Mouse (Mus musculus) gastrocnemius, adult 8-10 months (tissue): ENCODE data around the gene Pdxdc1. TPM values are rescaled to one million over a fixed set of nuclear protein-coding genes. Genes with fewer than 3 reads are reported as not detected.
A peak's percentile ranks its signal among the peaks of the same experiment; 100 is the strongest.
"Not testable (repeated sequence)": the region's sequence is repeated elsewhere in the genome, so short reads cannot be mapped to it uniquely, and the experiment has no call there.

Experiments
- DNase-seq, 2 experiments: peaks; one replicate each; pipeline ENCODE4 v3.0.0; 2022; ENCODE audit warnings: low spot score in 2 of 2
- total RNA-seq, 4 experiments: library from RNA; stranded (reverse); gene quantifications; 2 replicates each; pipeline ENCODE4 v1.2.4; 2022

Gene Pdxdc1
- 10 to 100 TPM; 48.2 to 53.4 (median 50.5) TPM for total RNA-seq

DNA sequence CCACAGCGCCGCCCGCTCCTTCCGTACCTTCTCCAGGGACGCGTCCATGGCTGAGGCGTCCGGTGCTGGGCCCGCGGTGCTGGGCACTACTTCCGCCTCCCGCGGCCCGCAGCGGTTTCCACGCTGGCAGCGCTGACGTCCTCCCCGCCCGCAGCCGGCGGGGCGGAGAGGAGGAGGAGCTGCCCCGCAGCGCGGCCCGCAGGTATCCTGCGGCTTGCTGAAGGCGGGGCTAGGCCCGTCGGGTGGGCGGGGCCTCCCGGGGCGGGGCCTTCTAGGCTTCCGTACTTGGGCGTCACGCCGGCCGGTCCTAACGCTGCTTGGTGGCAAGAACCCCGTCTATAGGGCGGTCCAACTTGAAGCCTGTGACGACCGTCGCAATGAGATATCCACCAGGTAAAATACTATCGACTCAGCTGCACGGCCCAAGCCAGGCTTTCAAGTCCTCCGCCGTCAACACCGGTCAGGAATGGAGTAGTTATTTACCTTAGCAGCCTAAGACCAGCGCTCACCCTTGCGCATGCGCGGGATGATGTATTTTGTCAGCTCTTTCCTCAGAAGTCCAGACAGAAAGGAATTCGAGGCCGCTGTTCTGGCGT lies at the start of gene Pdxdc1, which contains the start of gene Mpv17l:
Pdxdc1 (minus strand) TSS at position 244 of the 596 bp plus-strand sequence.
Mpv17l (plus strand) TSS at position 274 of the 596 bp plus-strand sequence.
- peak; percentile 97 to 98 for DNase-seq

DNA sequence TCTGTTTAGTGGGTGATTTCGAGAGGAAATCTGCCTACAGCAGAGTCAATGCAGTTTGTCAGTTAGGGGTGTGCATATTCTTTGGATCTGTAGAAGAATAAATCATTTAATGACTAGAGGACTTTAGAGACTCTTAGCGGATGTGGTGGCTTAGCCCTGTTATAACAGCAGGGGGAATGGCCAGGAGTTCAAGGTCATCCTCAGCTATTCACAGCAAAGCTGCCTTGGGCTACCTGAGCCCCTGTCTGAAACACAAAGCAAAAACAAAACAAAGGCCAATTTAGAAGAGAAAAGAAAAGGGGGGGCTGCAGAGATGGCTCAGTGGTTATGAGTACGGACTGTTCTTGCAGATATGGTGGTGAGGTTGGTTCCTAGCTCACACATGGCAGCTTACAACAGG lies 48.3 kb upstream of the Pdxdc1 start:
- DNase-seq = no peak

DNA sequence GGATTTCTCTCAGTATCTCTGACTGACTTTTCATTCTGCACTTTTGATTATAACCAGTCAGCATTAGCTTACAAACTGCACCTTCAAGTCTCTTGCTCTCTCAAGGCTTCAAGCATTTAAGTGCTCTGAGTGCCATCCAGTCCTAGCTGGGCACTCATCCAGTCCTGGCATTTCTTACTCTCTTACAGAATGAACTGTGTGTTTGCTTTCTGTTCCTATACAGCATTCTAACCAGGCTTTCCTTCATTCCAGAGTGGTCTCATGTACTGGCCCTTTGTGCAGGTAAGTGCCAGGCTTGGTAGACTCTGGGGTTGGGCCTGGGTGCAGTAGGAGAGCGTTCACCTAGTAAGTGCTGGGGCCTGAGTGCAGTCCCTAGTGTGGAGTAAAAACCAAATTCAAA lies 43.4 kb upstream of the Pdxdc1 start:
- no peak for DNase-seq

- no peak for DNase-seq
Observed at GRCm38 (mm10) chr16:13945153-13945552, 42.2 kb upstream of the Pdxdc1 start.

- no peak for DNase-seq
Observed at GRCm38 (mm10) chr16:13944752-13945151, 41.8 kb upstream of the Pdxdc1 start.

DNA sequence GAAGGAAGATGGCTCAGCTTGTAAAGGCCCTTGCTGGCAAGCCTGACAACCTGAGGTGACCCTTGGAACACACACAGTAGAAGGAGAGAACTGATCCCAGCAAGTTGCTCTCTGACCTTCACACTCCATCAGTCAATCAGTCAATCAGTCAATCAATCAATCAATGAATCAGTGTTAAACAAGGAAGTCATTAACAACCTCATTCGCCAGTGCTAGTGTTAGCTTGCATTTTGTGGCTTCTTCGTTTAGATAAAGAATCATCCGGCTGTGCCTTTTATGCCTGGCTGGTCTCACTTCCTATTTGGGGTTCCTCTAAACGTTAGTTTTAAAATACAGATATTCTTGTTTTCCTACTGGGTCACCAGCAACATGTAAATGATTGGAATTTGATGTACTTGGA lies 41.2 kb upstream of the Pdxdc1 start:
- DNase-seq = no peak

- DNase-seq = no peak
Observed at GRCm38 (mm10) chr16:13940847-13941395, 38.0 kb upstream of the Pdxdc1 start.

- DNase-seq = peak in 1 of 2 experiments; percentile 6
Observed at GRCm38 (mm10) chr16:13940139-13940846, 37.4 kb upstream of the Pdxdc1 start.

DNA sequence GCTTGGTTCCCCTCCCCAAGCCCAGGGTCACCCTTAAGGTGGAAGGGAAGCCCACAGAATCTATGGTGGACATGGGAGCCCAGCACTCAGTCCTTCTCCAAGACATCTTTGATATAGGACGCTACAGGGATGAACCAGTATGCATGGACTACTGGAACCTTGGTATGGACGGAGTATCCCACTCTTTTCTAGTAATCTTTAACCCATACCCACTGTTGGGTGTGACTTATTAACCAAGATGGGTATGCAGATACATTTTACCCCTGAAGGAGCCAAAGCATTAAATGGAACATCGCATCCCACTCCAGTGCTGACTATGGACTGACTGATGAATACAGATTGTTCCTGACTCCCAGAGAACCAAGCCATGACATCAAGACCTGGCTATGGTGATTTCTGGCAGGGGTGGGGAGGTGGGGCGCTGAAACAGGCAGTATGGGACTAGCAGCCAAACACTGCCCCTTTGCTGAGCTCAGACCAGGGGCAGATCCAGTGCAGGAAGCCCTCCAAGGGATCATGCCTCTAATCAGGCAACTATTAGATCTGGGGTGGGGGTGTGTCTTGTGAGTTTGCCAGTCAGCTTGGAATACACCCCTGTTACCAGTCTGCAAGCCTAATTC lies 24.6 kb upstream of the Pdxdc1 start:
- no peak for DNase-seq

DNA sequence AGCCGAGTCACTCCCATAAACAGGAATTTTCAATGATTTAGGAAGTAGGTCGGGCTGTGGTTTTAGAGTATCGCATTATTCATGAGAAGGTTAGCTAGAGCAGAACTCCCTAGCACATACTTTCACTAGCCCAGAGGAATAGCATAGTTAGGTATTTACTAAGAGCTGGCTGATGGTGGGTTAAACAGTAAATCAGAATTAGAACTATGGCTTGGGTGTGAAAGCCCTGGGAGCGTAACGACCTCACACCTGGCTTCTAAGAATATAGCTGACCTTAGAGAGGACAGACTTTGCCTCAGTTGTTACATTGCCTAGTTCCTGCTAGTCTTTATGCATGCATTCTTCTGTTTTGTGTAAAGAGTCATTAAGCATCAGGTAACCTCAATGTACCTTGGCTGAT lies 20.0 kb upstream of the Pdxdc1 start:
- not testable (repeated sequence) for DNase-seq

DNA sequence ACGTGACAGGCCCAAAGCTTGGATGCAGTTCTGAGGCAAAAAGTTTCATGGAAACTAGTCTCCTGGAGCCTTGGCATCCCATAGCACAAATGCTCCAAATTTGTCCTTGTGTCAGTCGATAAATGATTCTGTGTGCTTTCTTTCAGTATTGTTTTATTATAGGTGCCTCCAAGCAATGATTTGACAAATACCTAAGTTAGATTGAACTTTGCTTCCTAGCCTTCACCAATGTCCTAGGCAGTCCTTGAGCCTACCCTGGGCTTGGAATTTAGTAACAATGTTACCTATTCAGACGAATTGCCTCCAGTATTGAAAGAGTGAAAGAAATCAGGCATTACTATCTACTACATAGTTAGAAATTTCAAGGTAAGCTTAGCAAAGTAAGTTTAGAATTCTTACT lies 19.6 kb upstream of the Pdxdc1 start:
- DNase-seq = not testable (repeated sequence)

- DNase-seq = no peak
Observed at GRCm38 (mm10) chr16:13921781-13922180, 18.9 kb upstream of the Pdxdc1 start.

DNA sequence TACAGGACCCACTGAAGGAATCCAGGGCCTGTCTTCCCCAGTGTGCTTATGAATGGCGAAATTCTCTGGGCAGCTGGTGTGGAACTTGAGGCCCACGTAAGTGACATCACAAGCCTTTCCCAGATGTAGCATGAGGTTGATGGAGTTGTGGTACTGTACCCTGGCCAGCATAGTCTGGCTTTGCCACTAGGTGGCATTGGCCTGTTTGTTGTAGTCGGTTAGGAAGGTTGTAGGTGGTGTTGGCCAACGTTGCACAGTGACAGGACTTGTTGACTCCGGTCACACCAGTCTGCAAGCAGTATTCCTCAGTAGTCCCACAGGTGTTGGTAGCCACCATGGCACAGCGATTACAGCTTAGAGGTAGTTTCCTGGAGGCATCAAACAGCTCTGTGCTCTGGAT lies 18.1 kb upstream of the Pdxdc1 start:
- DNase-seq = peak in 1 of 2 experiments; percentile 6

- no peak for DNase-seq
Observed at GRCm38 (mm10) chr16:13920093-13920492, 17.2 kb upstream of the Pdxdc1 start.

DNA sequence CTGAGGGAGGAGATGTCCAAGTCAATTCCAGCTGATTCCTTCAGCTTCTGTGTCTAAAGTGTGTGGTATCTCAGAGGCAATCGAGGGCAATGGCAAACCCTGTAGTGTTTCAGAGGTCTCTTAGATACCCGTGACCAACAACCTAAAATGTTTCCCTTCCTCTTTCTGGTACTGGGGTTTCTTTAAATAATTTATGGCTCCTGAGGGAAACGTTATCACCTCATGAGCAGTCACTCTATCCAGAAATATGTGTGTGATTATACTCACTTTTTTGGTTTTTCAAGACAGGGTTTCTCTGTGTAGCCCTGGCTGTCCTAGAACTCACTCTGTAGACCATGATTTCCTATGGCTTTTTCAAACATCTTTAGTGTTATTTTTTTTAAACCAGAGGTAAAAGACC lies 4.4 kb upstream of the Pdxdc1 start:
- DNase-seq = no peak

DNA sequence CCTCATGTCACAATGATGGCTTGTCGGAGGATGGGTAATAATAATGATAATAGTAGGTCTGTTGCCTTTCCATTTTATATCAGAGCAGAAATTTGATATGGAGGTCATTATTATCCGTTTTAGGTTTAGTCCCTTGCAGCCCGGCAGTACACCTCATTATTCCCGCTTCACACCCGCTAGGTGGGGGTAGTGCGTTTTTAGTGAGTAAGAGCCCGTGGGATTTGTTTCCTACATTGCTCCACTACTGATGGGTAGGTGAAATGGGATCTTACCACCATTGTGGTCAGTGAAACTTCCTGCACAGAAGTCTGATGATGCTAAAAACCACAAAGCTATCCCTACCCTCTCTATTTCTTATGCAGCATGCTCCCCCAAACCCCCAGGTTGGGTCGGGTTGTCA lies 557 bp upstream of the Pdxdc1 start:
- DNase-seq = no peak

DNA sequence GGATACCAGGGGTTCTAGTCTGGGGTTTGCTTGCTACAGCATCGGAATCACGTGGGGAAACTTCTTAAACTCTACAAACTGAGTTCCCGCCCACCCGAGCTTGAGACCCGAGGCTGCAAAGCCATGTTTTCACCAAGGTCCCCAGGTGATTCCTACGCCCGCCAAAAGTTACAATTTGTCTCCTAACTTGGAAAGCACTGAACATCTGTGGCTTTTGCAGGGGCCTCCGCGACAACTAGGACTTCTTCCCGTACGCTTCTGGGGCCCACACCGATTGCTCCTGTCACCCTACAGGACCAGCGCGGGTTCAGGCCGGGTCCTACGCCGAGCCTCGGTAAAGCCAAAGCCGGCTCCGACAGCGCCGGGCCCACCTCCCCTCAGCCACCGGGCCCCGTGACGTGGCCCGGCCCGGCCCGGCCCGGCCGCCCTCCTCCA lies 517 bp downstream of the Pdxdc1 start:
- no peak for DNase-seq

DNA sequence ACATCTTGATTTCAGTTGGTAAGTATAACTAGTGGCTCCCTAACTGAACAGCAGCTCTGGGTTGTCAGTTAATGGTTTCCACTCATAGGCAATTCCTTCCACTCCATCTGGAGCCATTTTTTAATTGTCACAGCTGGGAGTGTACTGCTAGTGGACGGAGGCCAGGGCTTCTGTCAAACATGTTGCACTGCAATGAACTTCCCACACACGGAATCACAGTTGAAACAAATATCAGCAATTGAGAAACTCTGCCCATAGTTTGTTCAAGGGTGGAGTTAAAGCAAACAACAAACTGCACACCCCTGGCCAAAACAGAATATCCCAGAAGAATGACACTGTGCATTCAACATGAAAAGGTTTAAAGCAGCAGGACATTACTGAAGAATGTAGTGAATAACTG lies 4.0 kb downstream of the Pdxdc1 start:
- no peak for DNase-seq

GRCm38 (mm10) chr16:13896357-13896756 lies 6.6 kb downstream of the Pdxdc1 start:
- DNase-seq = no peak

DNA sequence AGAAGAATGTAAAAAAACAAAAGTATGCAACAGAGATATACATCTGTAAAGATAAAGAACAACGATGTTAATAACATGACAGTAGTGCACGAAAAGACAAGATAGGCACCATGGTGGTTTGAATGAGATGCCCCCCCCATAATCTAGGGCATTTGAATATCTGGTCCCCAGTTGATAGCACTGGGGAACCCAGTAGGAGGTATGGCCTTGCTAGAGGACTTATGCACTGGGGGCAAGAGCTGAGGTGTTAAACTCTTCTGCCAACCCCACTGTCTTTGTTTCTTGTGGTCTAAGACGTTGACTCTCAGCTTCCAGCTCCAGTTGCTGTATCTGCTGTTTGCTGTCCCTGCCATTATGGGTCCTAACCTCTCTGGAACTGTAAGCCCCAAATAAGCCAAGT lies 7.2 kb downstream of the Pdxdc1 start:
- DNase-seq = no peak

DNA sequence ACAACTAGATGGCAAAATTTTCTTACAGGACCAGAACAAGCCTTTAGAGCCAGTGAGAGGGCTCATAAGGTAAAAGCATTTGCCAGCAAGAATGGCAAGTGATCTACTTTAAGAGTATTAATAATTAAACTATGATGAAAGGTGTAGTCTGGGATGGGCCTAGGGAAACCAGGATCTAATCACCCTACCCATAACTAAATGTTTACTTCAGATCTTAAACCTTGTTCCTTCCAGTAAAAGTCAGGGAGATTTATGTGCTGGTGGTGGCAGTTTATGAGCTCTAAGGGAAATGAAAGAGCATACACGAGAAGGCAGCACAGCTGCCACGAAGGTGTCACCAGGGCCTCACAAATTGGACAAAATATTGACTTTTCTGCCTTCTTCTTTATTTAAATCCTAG lies 8.8 kb downstream of the Pdxdc1 start:
- no peak for DNase-seq

- DNase-seq = no peak
Observed at GRCm38 (mm10) chr16:13892850-13893249, 10.1 kb downstream of the Pdxdc1 start.
